Mouse (Mus musculus): ENCODE measurements around the gene Vwa2. TPM values are rescaled to one million over a fixed set of nuclear protein-coding genes. Genes with fewer than 3 reads are reported as not detected.

Vwa2 gene
- total and polyA plus RNA-seq, 3 experiments = not detected

DNA sequence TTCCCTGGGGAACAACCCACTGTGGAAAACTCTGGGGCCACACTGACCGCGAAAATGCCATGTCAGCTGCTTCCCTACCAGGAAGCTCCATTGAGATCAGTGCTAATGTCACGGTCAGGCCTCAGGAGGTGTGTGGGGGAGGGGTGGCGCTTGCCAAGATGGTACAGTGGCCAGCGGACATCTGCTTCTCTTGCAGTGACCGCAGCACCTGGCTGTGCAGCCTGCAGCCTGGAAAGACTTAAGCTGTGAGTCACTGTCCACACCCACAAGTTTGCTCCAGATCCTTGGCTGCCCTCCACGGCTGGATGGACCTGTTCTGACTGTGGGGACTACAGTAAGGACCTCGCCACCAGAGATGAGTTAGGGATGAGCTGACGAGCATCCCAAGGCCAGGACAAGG, 65.8 kb downstream of the Vwa2 start:
- dilution Hi-C loops (cut with MboI; ENCODE audit: extremely low pct_ligation_motif_present, extremely low pct_unique_long_range_greater_than_20kb, low sequenced_read_pairs) = no loop called here
- no peak overlapping the region for H3K4me3 ChIP-seq (replicated peaks in 1 of 3; ENCODE audit: low read depth in 2 of 3, low read length in 2 of 3, poor library complexity in 1 of 3)
- H3K4me2 ChIP-seq (ENCODE audit: insufficient read depth, low read depth, poor library complexity, severe bottlenecking) = no peak overlapping the region

DNA sequence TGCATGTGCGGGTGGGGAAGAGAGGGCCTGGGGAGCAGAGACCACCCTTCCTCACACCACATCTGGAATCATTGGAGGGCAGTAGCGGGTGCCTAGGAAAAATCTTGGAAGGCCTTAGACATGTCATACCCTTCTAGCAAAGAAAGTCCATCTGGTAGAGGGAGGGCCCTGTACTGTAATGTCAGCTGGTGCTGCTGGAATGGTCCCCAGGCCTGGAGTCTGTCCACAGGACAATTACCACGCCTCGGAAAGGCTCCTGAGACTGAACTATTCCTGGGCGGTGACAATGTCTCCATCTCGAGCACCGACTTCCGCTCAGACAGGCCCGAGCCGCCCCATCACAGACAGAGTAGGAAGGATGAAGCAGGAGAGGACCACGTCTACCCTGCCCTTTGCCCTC, 66.5 kb downstream of the Vwa2 start:
- no peak for DNase-seq (ENCODE audit: extremely low read depth)
- Histone ChIP-seq H3K36me3 (replicated peaks in 1 of 2; ENCODE audit: control insufficient read depth in 1 of 2, insufficient read depth in 1 of 2, low read length in 1 of 2) (peaks cover 0 to 8% of the 10 kb centered on the region in 2 experiments), H3K79me2 (replicated peaks; ENCODE audit: control insufficient read depth, extremely low read depth, insufficient read depth, poor library complexity, severe bottlenecking) (no peaks in the 10 kb centered on the region), H3K4me2 (ENCODE audit: insufficient read depth, low read depth, poor library complexity, severe bottlenecking) (no peak overlapping the region), H3K27ac (ENCODE audit: insufficient read depth, low read depth) (no peak overlapping the region), H3K9me3 (replicated peaks; ENCODE audit: low read length) (peaks cover 10% of the 10 kb centered on the region), H3K9ac (ENCODE audit: insufficient read depth, low read depth) (no peak overlapping the region), H3K4me1 (ENCODE audit: control insufficient read depth in 1 of 2, insufficient read depth in 2 of 2) (peaks cover 2 to 9% of the 10 kb centered on the region in 2 experiments; a peak in 3 of 4 replicates), H3K4me3 (replicated peaks in 1 of 3; ENCODE audit: low read depth in 2 of 3, low read length in 2 of 3, poor library complexity in 1 of 3) (no peak overlapping the region), H3K27me3 (replicated peaks) (no peaks in the 10 kb centered on the region)
- dilution Hi-C loops (cut with MboI; ENCODE audit: extremely low pct_ligation_motif_present, extremely low pct_unique_long_range_greater_than_20kb, low sequenced_read_pairs) (no loop called here), in situ Hi-C loops (cut with MboI; ENCODE audit: low pct_ligation_motif_present, low pct_unique_long_range_greater_than_20kb, low sequenced_read_pairs) (no loop called here)
- TF ChIP-seq TBP (conservative IDR thresholded peaks at IDR 0.05; ENCODE audit: low read depth, low read length) = no peak
- TF ChIP-seq MYC (IDR thresholded peaks at IDR 0.05; ENCODE audit: low read depth, low read length) = no peak
- TF ChIP-seq PAX5 (IDR thresholded peaks at IDR 0.05; ENCODE audit: low read length) = no peak
- TF ChIP-seq CTCF (conservative IDR thresholded peaks at IDR 0.05 in 1 of 2, IDR thresholded peaks at IDR 0.05 in 1 of 2; ENCODE audit: low read depth in 2 of 2, low read length in 2 of 2) = no peak
- TF ChIP-seq JUND (conservative IDR thresholded peaks at IDR 0.05; ENCODE audit: low read depth, low read length) = no peak

More for the DNA sequence above, 65.8 kb downstream of the Vwa2 start:
- H3K9me3 ChIP-seq (replicated peaks; ENCODE audit: low read length) = peaks cover 8% of the 10 kb centered on the region
- H3K4me1 ChIP-seq (ENCODE audit: control insufficient read depth in 1 of 2, insufficient read depth in 2 of 2) = peaks cover 2 to 9% of the 10 kb centered on the region in 2 experiments; a peak in 3 of 4 replicates
- H3K36me3 ChIP-seq (replicated peaks in 1 of 2; ENCODE audit: control insufficient read depth in 1 of 2, insufficient read depth in 1 of 2, low read length in 1 of 2) = peaks cover 0 to 8% of the 10 kb centered on the region in 2 experiments
- H3K9ac ChIP-seq (ENCODE audit: insufficient read depth, low read depth) = no peak overlapping the region
- no peaks in the 10 kb centered on the region for H3K79me2 ChIP-seq (replicated peaks; ENCODE audit: control insufficient read depth, extremely low read depth, insufficient read depth, poor library complexity, severe bottlenecking)
- in situ Hi-C loops (cut with MboI; ENCODE audit: low pct_ligation_motif_present, low pct_unique_long_range_greater_than_20kb, low sequenced_read_pairs) = no loop called here
- TF ChIP-seq HCFC1 (IDR thresholded peaks at IDR 0.05; ENCODE audit: low read depth, low read length) = no peak
- no peak for TF ChIP-seq ELF1 (IDR thresholded peaks at IDR 0.05; ENCODE audit: low read depth, low read length)
- no peak for TF ChIP-seq MYC (IDR thresholded peaks at IDR 0.05; ENCODE audit: low read depth, low read length)
- no peak for TF ChIP-seq USF1 (IDR thresholded peaks at IDR 0.05; ENCODE audit: low read depth, low read length)
- no peak for TF ChIP-seq IRF4 (IDR thresholded peaks at IDR 0.05; ENCODE audit: low read depth, low read length)
- no peak for TF ChIP-seq E2F4 (IDR thresholded peaks at IDR 0.05; ENCODE audit: insufficient replicate concordance, low read depth, low read length)
- DNase-seq (ENCODE audit: extremely low read depth) = no peak
- no peaks in the 10 kb centered on the region for H3K27me3 ChIP-seq (replicated peaks)
- no peak overlapping the region for H3K27ac ChIP-seq (ENCODE audit: insufficient read depth, low read depth)

DNA sequence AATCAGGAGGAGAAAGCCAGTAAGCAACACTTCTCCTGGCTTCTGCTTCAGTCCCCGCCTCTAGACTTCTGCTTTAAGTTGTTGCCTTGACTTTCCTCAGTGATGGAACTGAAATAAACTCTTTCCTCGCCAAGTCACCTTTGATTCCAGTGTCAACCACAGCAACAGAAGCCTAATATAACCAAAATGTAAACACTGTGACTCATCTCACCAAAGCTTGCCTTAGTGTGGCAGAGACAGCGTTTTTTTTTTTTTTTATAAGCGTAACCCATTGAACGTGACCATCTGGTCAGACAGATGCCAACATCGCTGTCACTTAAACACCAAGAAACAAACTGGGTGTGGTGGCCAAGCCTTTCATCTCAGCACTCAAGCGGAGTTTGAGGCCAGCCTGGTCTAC, 68.2 kb downstream of the Vwa2 start:
- Histone ChIP-seq H3K36me3 (replicated peaks in 1 of 2; ENCODE audit: control insufficient read depth in 1 of 2, insufficient read depth in 1 of 2, low read length in 1 of 2) (peaks cover 0 to 8% of the 10 kb centered on the region in 2 experiments), H3K9me3 (replicated peaks; ENCODE audit: low read length) (peaks cover 10% of the 10 kb centered on the region), H3K27me3 (replicated peaks) (no peaks in the 10 kb centered on the region), H3K27ac (ENCODE audit: insufficient read depth, low read depth) (no peak overlapping the region), H3K4me2 (ENCODE audit: insufficient read depth, low read depth, poor library complexity, severe bottlenecking) (no peak overlapping the region), H3K4me3 (replicated peaks in 1 of 3; ENCODE audit: low read depth in 2 of 3, low read length in 2 of 3, poor library complexity in 1 of 3) (no peak overlapping the region), H3K4me1 (ENCODE audit: control insufficient read depth in 1 of 2, insufficient read depth in 2 of 2) (peaks cover 0 to 3% of the 10 kb centered on the region in 2 experiments; a peak in 2 of 4 replicates), H3K79me2 (replicated peaks; ENCODE audit: control insufficient read depth, extremely low read depth, insufficient read depth, poor library complexity, severe bottlenecking) (no peaks in the 10 kb centered on the region), H3K9ac (ENCODE audit: insufficient read depth, low read depth) (no peak overlapping the region)
- dilution Hi-C loops (cut with MboI; ENCODE audit: extremely low pct_ligation_motif_present, extremely low pct_unique_long_range_greater_than_20kb, low sequenced_read_pairs) = no loop called here
- DNase-seq (ENCODE audit: extremely low read depth) = no peak
- TF ChIP-seq POLR2A (IDR thresholded peaks at IDR 0.05; ENCODE audit: low read depth, low read length) (no peak), ZNF384 (IDR thresholded peaks at IDR 0.05; ENCODE audit: low read depth, low read length) (no peak), HCFC1 (IDR thresholded peaks at IDR 0.05; ENCODE audit: low read depth, low read length) (no peak)
- in situ Hi-C loops (cut with MboI; ENCODE audit: low pct_ligation_motif_present, low pct_unique_long_range_greater_than_20kb, low sequenced_read_pairs) = no loop called here

Data from CH12.LX (cell line).